Mouse (Mus musculus): ENCODE measurements around the gene 2300002M23Rik.

The 2300002M23Rik gene

DNA sequence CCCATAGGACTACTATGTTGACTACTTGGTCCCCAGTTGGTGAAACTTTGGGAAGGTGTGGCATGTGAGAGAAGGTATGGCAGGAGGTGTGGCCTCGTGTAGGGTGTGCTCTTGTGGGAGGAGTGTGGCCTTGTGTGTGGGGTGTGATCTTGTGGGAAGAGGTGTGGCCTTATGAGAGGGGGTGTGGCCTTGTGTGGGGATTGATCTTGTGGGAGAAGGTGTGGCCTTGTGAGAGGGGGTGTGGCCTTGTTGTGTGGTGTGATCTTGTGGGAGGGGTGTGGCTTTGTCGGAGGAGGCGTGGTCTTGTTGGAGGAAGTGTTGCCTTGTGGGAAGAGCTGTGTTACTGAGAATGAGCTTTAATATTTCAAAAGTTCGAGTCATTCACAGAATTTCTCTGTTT lies 49.9 kb downstream of the 2300002M23Rik start:
- in situ Hi-C loops (cut with MboI, MseI): no loop called here
